15 mouse cellular contexts compared by ENCODE assay signal in genomic region chr6:38926963-38927361, GRCm38 (mm10). TPM values are rescaled to one million over a fixed set of nuclear protein-coding genes. Genes with fewer than 3 reads are reported as not detected.
DNase-seq lines count a peak whose midpoint lies in the region; ATAC-seq lines count a peak whose summit lies in the region.
"Had no signal": no experiment of that assay in that cellular context is flagged by ENCODE, and none has a peak within 500 bp of the region (broad histone marks: within the 10 kb centered on the region; RNA-seq: fewer than 3 reads in every experiment).

No protein-coding gene starts in this region.

- no peaks in the 10 kb centered on the region for H3K9me3 ChIP-seq in heart, embryonic 15.5 days (replicated peaks)
- no peaks in the 10 kb centered on the region for H3K9me3 ChIP-seq in neural tube, embryonic 12.5 days
- peaks cover 6% of the 10 kb centered on the region for H3K9me3 ChIP-seq in limb, embryonic 12.5 days
- H3K9me3 ChIP-seq in stomach, embryonic 16.5 days (replicated peaks; ENCODE audit: control insufficient read depth, low read length), result peaks cover 6% of the 10 kb centered on the region
- H3K9me3 ChIP-seq: forebrain, embryonic 10.5 days had no signal

- H3K4me2 ChIP-seq in heart, embryonic 15.5 days, result peak overlapping the region; percentile 35
- H3K4me2 ChIP-seq in neural tube, embryonic 12.5 days (replicated peaks), result peak overlapping the region; percentile 47
- H3K4me2 ChIP-seq in limb, embryonic 12.5 days, result peak overlapping the region; percentile 36
- H3K4me2 ChIP-seq in stomach, embryonic 16.5 days (ENCODE audit: low read depth, low read length), result peak overlapping the region; percentile 27

- WGBS in heart, embryonic 15.5 days, result 48% methylated on average over 13 of the region's 13 CpGs
- 42% methylated on average over 13 of the region's 13 CpGs for WGBS in neural tube, embryonic 12.5 days
- WGBS in limb, embryonic 12.5 days, result 17% methylated on average over 13 of the region's 13 CpGs
- 38% methylated on average over 13 of the region's 13 CpGs for WGBS in stomach, embryonic 16.5 days

- no peak for ATAC-seq in heart, embryonic 15.5 days (replicated peaks; ENCODE audit: insufficient number of reproducible peaks, insufficient read depth, low FRiP score, low read depth)
- 0 out of 2 replicates have a peak, but pooled peaks have one; percentile 17 for ATAC-seq in neural tube, embryonic 12.5 days (ENCODE audit: low FRiP score, low read depth)
- peak; percentile 49; the same call in 1 of the 2 replicates for ATAC-seq in limb, embryonic 12.5 days (ENCODE audit: insufficient number of reproducible peaks, insufficient read depth, low FRiP score, low TSS enrichment, low read depth)
- ATAC-seq in stomach, embryonic 16.5 days (ENCODE audit: insufficient read depth, low FRiP score), result no peak
- ATAC-seq: inflammation-experienced regulatory T-cells, adult 6 months; Patski had no signal

- no peak overlapping the region for H3K9ac ChIP-seq in heart, embryonic 15.5 days
- no peak overlapping the region for H3K9ac ChIP-seq in neural tube, embryonic 12.5 days
- H3K9ac ChIP-seq in limb, embryonic 12.5 days (replicated peaks), result no peak overlapping the region
- no peak overlapping the region for H3K9ac ChIP-seq in stomach, embryonic 16.5 days (ENCODE audit: low read length)

- H3K27me3 ChIP-seq in heart, embryonic 15.5 days, result no peaks in the 10 kb centered on the region
- no peaks in the 10 kb centered on the region for H3K27me3 ChIP-seq in neural tube, embryonic 12.5 days (replicated peaks)
- H3K27me3 ChIP-seq in limb, embryonic 12.5 days, result no peaks in the 10 kb centered on the region; the same call in 1 of the 2 replicates
- no peaks in the 10 kb centered on the region for H3K27me3 ChIP-seq in stomach, embryonic 16.5 days (ENCODE audit: control insufficient read depth, insufficient read depth, low read length)
- H3K27me3 ChIP-seq: Patski had no signal

- no peaks in the 10 kb centered on the region for H3K36me3 ChIP-seq in heart, embryonic 15.5 days
- H3K36me3 ChIP-seq in neural tube, embryonic 12.5 days, result no peaks in the 10 kb centered on the region
- H3K36me3 ChIP-seq in limb, embryonic 12.5 days, result no peaks in the 10 kb centered on the region
- no peaks in the 10 kb centered on the region for H3K36me3 ChIP-seq in stomach, embryonic 16.5 days (ENCODE audit: control insufficient read depth, insufficient read depth, low read length)
- H3K36me3 ChIP-seq: forebrain, embryonic 10.5 days had no signal

- H3K4me1 ChIP-seq in heart, embryonic 15.5 days (replicated peaks), result peaks cover 25% of the 10 kb centered on the region
- H3K4me1 ChIP-seq in neural tube, embryonic 12.5 days, result no peaks in the 10 kb centered on the region
- peaks cover 14% of the 10 kb centered on the region for H3K4me1 ChIP-seq in limb, embryonic 12.5 days (replicated peaks)
- H3K4me1 ChIP-seq in stomach, embryonic 16.5 days (ENCODE audit: control insufficient read depth, insufficient read depth, low read length), result peaks cover 17% of the 10 kb centered on the region; the same call in 1 of the 2 replicates

- no peak overlapping the region for H3K4me3 ChIP-seq in heart, embryonic 15.5 days
- H3K4me3 ChIP-seq in neural tube, embryonic 12.5 days, result no peak overlapping the region
- H3K4me3 ChIP-seq in limb, embryonic 12.5 days (replicated peaks), result peak overlapping the region; percentile 8; the same call in 1 of the 2 replicates
- H3K4me3 ChIP-seq in stomach, embryonic 16.5 days (replicated peaks; ENCODE audit: low read length), result no peak overlapping the region

- intact Hi-C loops in heart, postnatal 14 days (cut with DNase I), result no loop called here

- no peak overlapping the region for H3K27ac ChIP-seq in heart, embryonic 15.5 days
- no peak overlapping the region for H3K27ac ChIP-seq in neural tube, embryonic 12.5 days
- peak overlapping the region; percentile 84 for H3K27ac ChIP-seq in limb, embryonic 12.5 days
- peak overlapping the region; percentile 72 for H3K27ac ChIP-seq in stomach, embryonic 16.5 days (ENCODE audit: low read length)
- H3K27ac ChIP-seq: liver, embryonic 14.5 days had no signal

- no peak for DNase-seq in heart, postnatal 14 days
- DNase-seq in neural tube, embryonic 10.5 days (ENCODE audit: extremely low spot score, low spot score), result no peak
- DNase-seq in layer of hippocampus, adult 18-20 months (ENCODE audit: low spot score in 2 of 2), result no peak
- DNase-seq in cerebellum, postnatal 10 days, result no peak
- DNase-seq: gastrocnemius, postnatal 36 days; retina, postnatal 1 day; thymus, postnatal 36 days had no signal

RNA-seq across cellular contexts. Expression of gene Hipk2, which starts 51.0 kb away (rescaled TPM):
- polyA plus RNA-seq in heart, embryonic 15.5 days (2015; fragmentation: Nextera tagmentation; extraction: Ambion mirVana), result 8.8 and 11.2 TPM in 2 replicates
- total RNA-seq in heart, postnatal 14 days (2021), result 10 to 100 TPM; 88.5 to 88.9 TPM
- polyA plus RNA-seq in neural tube, embryonic 12.5 days (2016; fragmentation: Nextera tagmentation; extraction: Ambion mirVana), result 32.7 and 38.8 TPM in 2 replicates
- polyA plus RNA-seq in limb, embryonic 12.5 days (2016; fragmentation: Nextera tagmentation; extraction: Ambion mirVana), result 23.6 and 24.5 TPM in 2 replicates
- polyA plus RNA-seq in stomach, embryonic 16.5 days (2015; fragmentation: Nextera tagmentation; extraction: Ambion mirVana), result 21.5 and 21.6 TPM in 2 replicates
- 10 to 100 TPM; 63.8 to 66.2 TPM for total RNA-seq in layer of hippocampus, adult 18-20 months (2021)

RNA-seq across cellular contexts. Expression of gene Tbxas1, which starts 51.8 kb away (rescaled TPM):
- polyA plus RNA-seq in heart, embryonic 15.5 days (2015; fragmentation: Nextera tagmentation; extraction: Ambion mirVana), result 1.5 and 2.9 TPM in 2 replicates
- 1 to 10 TPM; 2.0 to 3.1 TPM for total RNA-seq in heart, postnatal 14 days (2021)
- 2.0 and 2.3 TPM in 2 replicates for polyA plus RNA-seq in neural tube, embryonic 12.5 days (2016; fragmentation: Nextera tagmentation; extraction: Ambion mirVana)
- polyA plus RNA-seq in limb, embryonic 12.5 days (2016; fragmentation: Nextera tagmentation; extraction: Ambion mirVana), result 1.1 and 1.2 TPM in 2 replicates
- polyA plus RNA-seq in stomach, embryonic 16.5 days (2015; fragmentation: Nextera tagmentation; extraction: Ambion mirVana), result 4.4 TPM in 2 replicates
- total RNA-seq in layer of hippocampus, adult 18-20 months (2021), result 1 to 10 TPM; 1.9 to 2.7 TPM

Comparison
In these comparisons a context has a peak if more than half of its experiments do, and no peak if none do; other contexts are left out.
1. ATAC-seq: peak in neural tube, embryonic 12.5 days (single experiment) and limb, embryonic 12.5 days (single experiment); none in heart, embryonic 15.5 days (single experiment) and stomach, embryonic 16.5 days (single experiment).
2. H3K27ac ChIP-seq: peak in limb, embryonic 12.5 days (single experiment) and stomach, embryonic 16.5 days (single experiment); none in heart, embryonic 15.5 days (single experiment) and neural tube, embryonic 12.5 days (single experiment).
3. Peak in every context shown above with its lines, with median percentiles within 50 percentile points of each other: H3K4me2 ChIP-seq.